Mouse (Mus musculus) midbrain, embryonic 15.5 days (tissue): ENCODE measurements around the gene Moxd2. TPM values are rescaled to one million over a fixed set of nuclear protein-coding genes. Genes with fewer than 3 reads are reported as not detected.

ENCODE experiments used
- ATAC-seq: fragments of 200-750 bp; cut with Nextera tagmentation; replicated peaks from 2 replicates; pipeline ENCODE4 v1.8.0; 2017; ENCODE audit warnings: moderate TSS enrichment
- H3K27ac ChIP-seq: fragments of 300-500 bp; sonication (generic); 2 replicates; pipeline ENCODE4 v1.5.1; 2015; ENCODE audit warnings: mild to moderate bottlenecking, inconsistent platforms
- H3K27me3 ChIP-seq: fragments of 300-500 bp; sonication (generic); replicated peaks from 2 replicates; pipeline ENCODE4 v1.6.1; 2015; ENCODE audit warnings: inconsistent platforms
- H3K36me3 ChIP-seq: fragments of 300-500 bp; sonication (generic); replicated peaks from 2 replicates; pipeline ENCODE4 v1.6.1; 2015; ENCODE audit warnings: inconsistent platforms
- H3K4me1 ChIP-seq: fragments of 300-500 bp; sonication (generic); 2 replicates; pipeline ENCODE4 v1.6.1; 2015; ENCODE audit warnings: inconsistent platforms
- H3K4me2 ChIP-seq: fragments of 300-500 bp; sonication (generic); 2 replicates; pipeline ENCODE4 v1.6.1; 2015; ENCODE audit warnings: inconsistent platforms, mild to moderate bottlenecking, moderate library complexity
- H3K4me3 ChIP-seq: fragments of 300-500 bp; sonication (generic); 2 replicates; pipeline ENCODE4 v1.5.1; 2015; ENCODE audit warnings: mild to moderate bottlenecking, inconsistent platforms
- H3K9ac ChIP-seq: fragments of 300-500 bp; sonication (generic); 2 replicates; pipeline ENCODE4 v1.6.1; 2015; ENCODE audit warnings: mild to moderate bottlenecking, inconsistent platforms
- H3K9me3 ChIP-seq: fragments of 300-500 bp; sonication (generic); 2 replicates; pipeline ENCODE4 v1.6.1; 2016; ENCODE audit warnings: inconsistent platforms
- WGBS: fragments of 180-500 bp; shearing (Covaris S2); methylation state at CpG from one replicate; pipeline ENCODE4 v1.1.7; 2015; ENCODE audit warnings: mixed read lengths; 5-methylcytosine and 5-hydroxymethylcytosine counted together
- polyA plus RNA-seq: library from polyadenylated mRNA; unstranded; fragments of >200 nt; fragmentation: Nextera tagmentation; extraction: Ambion mirVana; gene quantifications from 2 replicates; pipeline ENCODE4 v1.2.1, GENCODE M21; 2015

The Moxd2 gene
- polyA plus RNA-seq = not detected in 2 replicates

DNA sequence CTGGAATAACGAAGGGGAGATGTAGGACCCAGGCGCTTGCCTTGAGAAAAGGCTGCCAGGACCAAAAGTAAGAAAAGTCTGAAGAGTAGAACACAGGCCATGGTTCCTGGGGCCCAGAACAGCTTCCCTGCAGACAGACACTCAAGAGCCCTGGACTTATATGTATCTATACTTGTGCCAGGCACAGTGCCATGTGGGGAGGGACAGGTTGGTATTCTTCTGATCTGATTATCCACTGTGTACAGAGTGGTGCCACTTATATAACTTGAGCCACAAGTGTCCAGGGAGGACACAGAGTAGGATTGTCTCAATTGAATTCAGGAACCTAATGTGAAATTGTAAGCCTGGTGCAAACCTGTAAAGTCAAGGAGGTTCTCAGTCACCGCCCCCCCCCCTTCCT lies at the start of gene Moxd2:
Gene Moxd2, minus strand, starts transcription at position 101 of the 400 bp plus-strand sequence.
- no peaks in the 10 kb centered on the region for H3K9me3 ChIP-seq
- H3K27me3 ChIP-seq = no peaks in the 10 kb centered on the region
- no peaks in the 10 kb centered on the region for H3K4me1 ChIP-seq
- H3K9ac ChIP-seq = no peak within 1 kb of the TSS
- no peak within 1 kb of the TSS for H3K4me3 ChIP-seq
- no peak within 1 kb of the TSS for H3K4me2 ChIP-seq
- no peaks in the 10 kb centered on the region for H3K36me3 ChIP-seq
- ATAC-seq = no peak
- H3K27ac ChIP-seq = no peak within 1 kb of the TSS
- 88% methylated on average over 3 of the region's 3 CpGs for WGBS

GRCm38 (mm10) chr6:40919954-40920353 lies 32.7 kb upstream of the Moxd2 start:
- Histone ChIP-seq H3K4me3 (no peak overlapping the region), H3K9ac (no peak overlapping the region), H3K27me3 (no peaks in the 10 kb centered on the region), H3K9me3 (no peaks in the 10 kb centered on the region), H3K27ac (no peak overlapping the region), H3K4me1 (no peaks in the 10 kb centered on the region), H3K36me3 (no peaks in the 10 kb centered on the region), H3K4me2 (no peak overlapping the region)
- 85% methylated on average over 4 of the region's 4 CpGs for WGBS
- no peak for ATAC-seq

- H3K4me2 ChIP-seq = no peak within 1 kb of the TSS
- H3K4me3 ChIP-seq = no peak within 1 kb of the TSS
- H3K9me3 ChIP-seq = no peaks in the 10 kb centered on the region
- H3K27ac ChIP-seq = no peak within 1 kb of the TSS
- ATAC-seq = no peak
- no peaks in the 10 kb centered on the region for H3K4me1 ChIP-seq
- H3K36me3 ChIP-seq = no peaks in the 10 kb centered on the region
- no peak within 1 kb of the TSS for H3K9ac ChIP-seq
- H3K27me3 ChIP-seq = no peaks in the 10 kb centered on the region
Observed at GRCm38 (mm10) chr6:40900287-40900686, 13.0 kb upstream of the Moxd2 start, which contains the start of gene Prss58. Gene Prss58 (minus strand): TSS chr6:40900387.

- no peak overlapping the region for H3K9ac ChIP-seq
- no peak overlapping the region for H3K4me2 ChIP-seq
- H3K27me3 ChIP-seq = no peaks in the 10 kb centered on the region
- no peak overlapping the region for H3K27ac ChIP-seq
- 77% methylated on average over 1 of the region's 1 CpGs for WGBS
- H3K4me3 ChIP-seq = no peak overlapping the region
- H3K9me3 ChIP-seq = no peaks in the 10 kb centered on the region
- H3K36me3 ChIP-seq = no peaks in the 10 kb centered on the region
- no peak for ATAC-seq
- H3K4me1 ChIP-seq = no peaks in the 10 kb centered on the region
Observed at GRCm38 (mm10) chr6:40894716-40895115, 7.4 kb upstream of the Moxd2 start.

DNA sequence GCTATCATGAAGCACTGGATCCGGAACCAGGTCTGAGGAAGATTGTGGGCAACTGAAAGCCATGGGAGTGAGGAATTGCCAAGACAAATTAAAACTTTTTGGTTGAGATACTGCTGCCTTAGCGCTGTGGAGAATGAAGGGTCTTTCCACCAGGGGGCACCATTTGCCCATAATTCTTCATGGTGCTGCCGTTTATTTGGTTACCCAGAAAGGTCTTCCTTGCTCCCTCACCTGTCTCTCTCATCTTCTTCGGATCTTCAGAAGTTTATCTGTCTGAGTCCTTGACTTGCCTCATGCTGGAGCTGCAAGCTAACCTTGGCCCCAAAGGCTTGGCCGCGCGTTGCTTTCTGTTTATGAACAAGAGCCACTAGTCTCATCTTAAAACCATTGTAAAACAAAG lies 6.3 kb upstream of the Moxd2 start:
- Histone ChIP-seq H3K4me1 (no peaks in the 10 kb centered on the region), H3K4me2 (no peak overlapping the region), H3K36me3 (no peaks in the 10 kb centered on the region), H3K27me3 (no peaks in the 10 kb centered on the region), H3K9ac (no peak overlapping the region), H3K4me3 (no peak overlapping the region), H3K27ac (no peak overlapping the region), H3K9me3 (no peaks in the 10 kb centered on the region)
- no peak for ATAC-seq
- WGBS = 46% methylated on average over 7 of the region's 7 CpGs

GRCm38 (mm10) chr6:40891754-40892153 lies 4.5 kb upstream of the Moxd2 start:
- WGBS = 87% methylated on average over 4 of the region's 4 CpGs
- Histone ChIP-seq H3K4me2 (no peak overlapping the region), H3K27ac (no peak overlapping the region), H3K9me3 (no peaks in the 10 kb centered on the region), H3K36me3 (no peaks in the 10 kb centered on the region), H3K27me3 (no peaks in the 10 kb centered on the region), H3K4me3 (no peak overlapping the region), H3K9ac (no peak overlapping the region), H3K4me1 (no peaks in the 10 kb centered on the region)
- ATAC-seq = no peak

GRCm38 (mm10) chr6:40890973-40891372 lies 3.7 kb upstream of the Moxd2 start:
- Histone ChIP-seq H3K27ac (no peak overlapping the region), H3K4me1 (no peaks in the 10 kb centered on the region), H3K27me3 (no peaks in the 10 kb centered on the region), H3K9me3 (no peaks in the 10 kb centered on the region), H3K4me2 (no peak overlapping the region), H3K9ac (no peak overlapping the region), H3K4me3 (no peak overlapping the region), H3K36me3 (no peaks in the 10 kb centered on the region)
- ATAC-seq = no peak
- WGBS = 63% methylated on average over 1 of the region's 1 CpGs

DNA sequence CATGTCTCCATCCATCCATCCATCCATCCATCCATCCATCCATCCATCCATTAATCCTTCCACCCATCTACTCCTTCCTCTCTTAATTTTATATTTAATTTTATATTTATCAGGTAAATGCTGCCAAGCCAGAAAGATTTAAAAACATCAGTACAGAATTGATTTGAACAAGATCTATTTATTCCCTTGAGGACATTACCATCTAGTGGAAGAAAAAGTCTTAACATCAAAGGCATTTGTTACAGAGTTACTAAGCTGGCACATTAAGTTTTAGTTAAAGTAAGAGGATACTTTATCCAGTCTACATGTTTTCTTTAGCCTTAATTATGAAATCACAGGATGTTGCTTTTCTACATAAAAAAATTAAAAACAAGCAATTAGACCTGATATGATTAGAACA lies 42.0 kb downstream of the Moxd2 start:
- H3K4me3 ChIP-seq = no peak overlapping the region
- no peak for ATAC-seq
- H3K9ac ChIP-seq = no peak overlapping the region

More for the DNA sequence above, 42.0 kb downstream of the Moxd2 start:
- no peak overlapping the region for H3K27ac ChIP-seq
- no peaks in the 10 kb centered on the region for H3K9me3 ChIP-seq
- H3K36me3 ChIP-seq = no peaks in the 10 kb centered on the region
- H3K27me3 ChIP-seq = no peaks in the 10 kb centered on the region
- H3K4me2 ChIP-seq = no peak overlapping the region
- H3K4me1 ChIP-seq = no peaks in the 10 kb centered on the region

Other genes starting within 250 kb of the Moxd2 start
- not detected in 2 replicates for gene Prss58, start 12.9 kb upstream of the Moxd2 start, polyA plus RNA-seq
- gene 1700074P13Rik, start 53.1 kb upstream of the Moxd2 start, polyA plus RNA-seq = not detected in 2 replicates
- gene Gm4744, start 64.4 kb upstream of the Moxd2 start, polyA plus RNA-seq = not detected in 2 replicates
- gene 1810009J06Rik, start 77.3 kb upstream of the Moxd2 start, polyA plus RNA-seq = not detected in 2 replicates
- gene Gm2663, start 112.0 kb upstream of the Moxd2 start, polyA plus RNA-seq = not detected in 2 replicates
- not detected in 2 replicates for gene 2210010C04Rik, start 148.0 kb upstream of the Moxd2 start, polyA plus RNA-seq